ENCODE assay signal across 15 mouse cellular contexts in genomic region chr1:166214181-166214580, GRCm38 (mm10). TPM values are rescaled to one million over a fixed set of nuclear protein-coding genes. Genes with fewer than 3 reads are reported as not detected.
DNase-seq lines count a peak whose midpoint lies in the region; ATAC-seq and TF ChIP-seq lines count a peak whose summit lies in the region.
"Had no signal": no experiment of that assay in that cellular context is flagged by ENCODE, and none has a peak within 500 bp of the region (broad histone marks: within the 10 kb centered on the region; RNA-seq: fewer than 3 reads in every experiment).

No protein-coding gene starts in this region.

- H3K4me1 ChIP-seq in kidney, adult 2 months (ENCODE audit: control insufficient read depth, insufficient read depth, low read length), result no peaks in the 10 kb centered on the region; the same call in 1 of the 2 replicates
- H3K4me1 ChIP-seq: limb, embryonic 13.5 days; megakaryocyte, embryonic 14.5 days had no signal

- no peak overlapping the region for H3K27ac ChIP-seq in kidney, adult 2 months (ENCODE audit: insufficient read depth, low read depth, low read length)
- H3K27ac ChIP-seq: heart, embryonic 13.5 days; hindbrain, embryonic 14.5 days; limb, embryonic 13.5 days had no signal

- no peak for TF ChIP-seq POLR2A in kidney, adult 2 months (IDR thresholded peaks at IDR 0.05; ENCODE audit: low read depth, low read length)

- no peak; the same call in 1 of the 2 replicates for TF ChIP-seq CTCF in kidney, adult 2 months (conservative IDR thresholded peaks at IDR 0.05; ENCODE audit: insufficient read depth, insufficient read length, low read depth, low read length)

- no peaks in the 10 kb centered on the region for H3K27me3 ChIP-seq in kidney, adult 2 months (replicated peaks; ENCODE audit: control insufficient read depth, insufficient read depth, low read length)
- no peaks in the 10 kb centered on the region for H3K27me3 ChIP-seq in splenic B cell, adult 2 months (ENCODE audit: control insufficient read depth, insufficient read depth, low read length, poor library complexity, severe bottlenecking)
- H3K27me3 ChIP-seq: heart, embryonic 13.5 days; limb, embryonic 13.5 days; megakaryocyte, embryonic 14.5 days had no signal

- peak; percentile 22 for DNase-seq in kidney, adult 2 months
- DNase-seq in kidney, postnatal 4 days, result no peak
- DNase-seq in lung, postnatal 36 days, result peak; percentile 3
- DNase-seq in lung, adult 18-20 months, result no peak
- peak; percentile 8 for DNase-seq in adipocyte (ENCODE audit: low spot score)
- peak; percentile 2 for DNase-seq in splenic B cell, adult 2 months (ENCODE audit: low read depth, low spot score)
- no peak for DNase-seq in thymus, postnatal 10 days (ENCODE audit: low spot score in 2 of 2)
- DNase-seq: adrenal gland, postnatal 25 days; cerebellum, adult 8-10 months had no signal

- H3K36me3 ChIP-seq in kidney, adult 2 months (ENCODE audit: control insufficient read depth, insufficient read depth, low read length), result no peaks in the 10 kb centered on the region
- H3K36me3 ChIP-seq in splenic B cell, adult 2 months (ENCODE audit: control insufficient read depth, insufficient read depth, low read length, poor library complexity, severe bottlenecking), result no peaks in the 10 kb centered on the region
- H3K36me3 ChIP-seq: heart, embryonic 13.5 days; limb, embryonic 13.5 days had no signal

- no peak overlapping the region for H3K4me3 ChIP-seq in kidney, adult 2 months (ENCODE audit: insufficient read depth, low read depth, low read length)
- H3K4me3 ChIP-seq: heart, embryonic 13.5 days; limb, embryonic 13.5 days; megakaryocyte, embryonic 14.5 days had no signal

- 83% methylated on average over 4 of the region's 4 CpGs for WGBS in kidney, adult 2 months

- ATAC-seq in granulocyte monocyte progenitor cell, adult 5-6 weeks (replicated peaks; ENCODE audit: poor library complexity, severe bottlenecking), result no peak

RNA-seq across cellular contexts. Expression of gene Mael, which starts 24.4 kb away (rescaled TPM):
- polyA plus RNA-seq in kidney, adult 2 months (2012; rRNA removed), result 0.11 TPM in 2 replicates
- total RNA-seq in granulocyte monocyte progenitor cell, adult 5-6 weeks (2014; fragmentation: Nextera tagmentation), result not detected in 2 replicates
- not detected in 2 replicates for total RNA-seq in granulocyte monocyte progenitor cell, adult 5-6 weeks (2017)
- total RNA-seq: adrenal gland, postnatal 25 days had no signal
- polyA plus RNA-seq: heart, embryonic 13.5 days; large intestine, adult 2 months had no signal

RNA-seq across cellular contexts. Expression of gene Ildr2, which starts 39.8 kb away (rescaled TPM):
- polyA plus RNA-seq in kidney, adult 2 months (2012; rRNA removed), result 11.0 and 12.3 TPM in 2 replicates
- not detected in 2 replicates for total RNA-seq in granulocyte monocyte progenitor cell, adult 5-6 weeks (2014; fragmentation: Nextera tagmentation)
- total RNA-seq in granulocyte monocyte progenitor cell, adult 5-6 weeks (2017), result not detected in 2 replicates

Comparison
In these comparisons a context has a peak if more than half of its experiments do, and no peak if none do; other contexts are left out.
1. DNase-seq: peak in kidney, adult 2 months (single experiment), lung, postnatal 36 days (single experiment), adipocyte (single experiment) and splenic B cell, adult 2 months (single experiment); none in kidney, postnatal 4 days (0 of 2), lung, adult 18-20 months (0 of 2) and thymus, postnatal 10 days (0 of 2).